Mouse (Mus musculus): ENCODE data around the gene Cant1. TPM values are rescaled to one million over a fixed set of nuclear protein-coding genes. Genes with fewer than 3 reads are reported as not detected.

Gene Cant1
- polyA plus RNA-seq, 1 experiment = 60.2 TPM

DNA sequence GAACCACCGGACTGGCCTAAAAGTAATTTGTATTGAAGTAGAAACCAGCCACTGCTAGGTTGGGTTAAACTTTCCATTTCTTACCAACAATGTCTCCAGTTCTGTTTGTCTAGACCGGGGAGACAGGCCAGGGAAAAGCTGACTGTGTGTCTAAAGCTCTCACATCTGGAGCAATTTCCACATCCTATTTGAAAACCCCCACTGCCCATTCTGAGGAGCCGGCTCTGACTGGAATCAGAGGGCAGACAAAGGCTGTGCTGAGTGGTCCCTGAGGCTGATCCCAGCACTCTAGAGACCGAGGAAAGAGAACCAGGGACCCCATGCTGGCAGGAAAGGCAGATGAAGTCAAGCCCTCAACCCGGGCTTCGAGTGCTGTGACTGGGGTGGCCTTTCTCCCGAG, 46.2 kb downstream of the Cant1 start:
- TF ChIP-seq GATA1 (IDR thresholded peaks at IDR 0.05; ENCODE audit: low read length) = no peak

DNA sequence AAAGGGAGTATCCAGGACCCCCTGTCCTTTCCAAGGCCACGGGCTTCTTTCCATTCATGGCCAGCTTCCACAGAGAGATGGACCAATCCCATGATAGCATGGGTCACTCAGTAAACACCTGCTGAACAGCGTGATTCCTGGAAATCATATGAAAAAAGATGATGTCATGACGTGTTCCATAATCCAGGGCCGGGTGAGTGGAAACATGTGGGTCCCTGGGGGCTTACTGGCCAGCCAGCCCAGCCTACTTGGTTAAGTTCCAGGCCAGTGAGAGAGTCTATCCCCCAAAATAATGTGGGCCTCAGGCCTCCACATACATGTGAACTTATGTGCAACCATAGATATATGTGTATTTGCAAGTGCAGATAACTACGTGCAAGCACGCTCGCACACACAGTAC, 47.0 kb downstream of the Cant1 start:
- TF ChIP-seq GATA1 (IDR thresholded peaks at IDR 0.05; ENCODE audit: low read length) = no peak

- no peak for TF ChIP-seq GATA1 (IDR thresholded peaks at IDR 0.05; ENCODE audit: low read length)
These were observed 49.2 kb downstream of the Cant1 start for GRCm38 (mm10) chr11:118369657-118370056.

DNA sequence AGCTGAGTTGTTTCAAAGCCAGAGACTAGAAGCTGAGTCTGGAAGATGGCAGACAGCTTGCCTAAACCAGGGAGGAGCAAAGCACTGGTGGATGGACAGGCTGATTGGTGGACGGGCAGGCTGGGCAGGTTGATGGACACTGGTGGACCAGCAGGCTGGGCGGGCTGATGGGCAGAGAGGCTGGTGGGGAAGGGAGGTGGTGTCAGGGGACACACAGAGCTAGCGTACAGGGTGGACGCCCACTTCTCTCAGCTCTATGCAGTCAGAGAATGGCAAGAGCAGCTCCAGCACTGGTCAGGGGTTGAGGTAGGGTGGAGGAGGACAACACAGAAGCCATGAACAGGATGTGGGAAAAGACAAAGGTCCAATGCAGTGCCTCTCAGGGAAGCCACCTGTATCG, 49.6 kb downstream of the Cant1 start:
- no peak for TF ChIP-seq GATA1 (IDR thresholded peaks at IDR 0.05; ENCODE audit: low read length)

DNA sequence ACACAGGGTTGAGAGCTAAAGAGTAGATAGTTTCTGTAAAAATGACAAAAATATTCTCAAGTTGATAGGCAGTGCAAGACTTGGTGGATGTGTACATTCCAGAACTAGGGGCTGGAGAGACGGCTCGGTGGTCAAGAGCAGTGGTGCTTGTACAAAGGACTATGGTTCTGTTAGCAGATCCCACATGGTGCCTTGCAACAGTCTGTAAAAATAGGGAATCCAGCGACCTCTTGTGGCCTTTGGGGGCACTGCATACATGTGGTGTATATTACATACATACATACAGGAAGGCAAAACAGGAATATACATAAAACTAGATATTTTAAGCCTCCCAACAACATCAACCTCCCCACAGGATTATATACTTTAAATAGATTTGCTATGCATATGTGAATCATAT, 50.6 kb downstream of the Cant1 start:
- no peak for TF ChIP-seq GATA1 (IDR thresholded peaks at IDR 0.05; ENCODE audit: low read length)

GRCm38 (mm10) chr11:118366559-118366958, 52.3 kb downstream of the Cant1 start:
- no peak for TF ChIP-seq GATA1 (IDR thresholded peaks at IDR 0.05; ENCODE audit: low read length)

- no peak for TF ChIP-seq GATA1 (IDR thresholded peaks at IDR 0.05; ENCODE audit: low read length)
These were observed 52.8 kb downstream of the Cant1 start for GRCm38 (mm10) chr11:118366108-118366507.

GRCm38 (mm10) chr11:118365171-118365570, 53.7 kb downstream of the Cant1 start:
- TF ChIP-seq GATA1 (IDR thresholded peaks at IDR 0.05; ENCODE audit: low read length) = no peak

GRCm38 (mm10) chr11:118364021-118364420, 54.9 kb downstream of the Cant1 start:
- TF ChIP-seq GATA1 (IDR thresholded peaks at IDR 0.05; ENCODE audit: low read length) = no peak

DNA sequence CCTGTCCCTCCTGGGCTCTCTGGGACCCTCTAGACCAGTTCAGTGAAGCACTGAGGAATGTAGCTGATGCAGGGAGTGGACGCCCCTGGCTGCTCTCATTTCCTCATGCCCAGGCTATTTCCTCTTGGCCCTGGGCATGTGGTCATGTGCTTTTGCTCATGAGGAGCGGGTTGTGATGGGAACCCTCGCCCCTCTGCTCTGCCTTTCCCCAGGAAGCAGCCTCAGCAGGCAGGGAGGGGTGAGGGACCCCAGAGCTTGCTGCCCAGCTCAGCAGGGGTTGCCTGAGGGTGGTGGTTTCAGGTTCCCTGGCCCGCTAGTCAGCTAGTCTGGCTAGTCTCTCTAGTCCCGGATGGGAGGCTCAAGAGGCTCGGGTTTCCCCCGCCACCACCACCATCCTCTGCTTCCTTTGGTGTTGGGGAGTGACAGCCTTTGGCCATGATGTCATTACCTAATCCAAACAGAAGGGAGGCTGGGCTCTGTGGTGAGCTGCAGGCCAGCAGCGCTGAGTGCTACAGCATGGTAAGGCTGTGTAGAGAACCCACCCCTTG, 55.8 kb downstream of the Cant1 start:
- no peak for TF ChIP-seq GATA1 (IDR thresholded peaks at IDR 0.05; ENCODE audit: low read length)

DNA sequence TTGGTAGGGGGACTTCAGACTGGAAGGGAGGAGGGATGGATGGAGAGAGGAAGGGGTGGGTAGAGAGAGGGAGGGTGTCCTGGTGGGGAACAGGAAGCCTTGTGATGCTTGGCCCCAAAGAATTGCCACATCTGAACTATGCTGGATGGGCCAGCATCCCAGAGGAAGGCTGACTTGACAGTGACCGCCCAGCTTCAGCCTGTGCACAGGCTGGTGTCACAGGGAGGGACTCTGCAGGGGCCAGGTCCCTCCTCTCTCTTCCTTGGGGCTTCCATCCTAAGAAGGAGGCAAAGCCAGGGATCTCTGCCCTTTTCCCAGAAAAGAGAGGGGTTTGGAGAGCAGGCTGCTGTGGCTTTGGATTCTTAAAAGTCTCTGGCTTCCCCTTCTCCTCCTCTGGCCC, 56.4 kb downstream of the Cant1 start:
- no peak for TF ChIP-seq GATA1 (IDR thresholded peaks at IDR 0.05; ENCODE audit: low read length)

DNA sequence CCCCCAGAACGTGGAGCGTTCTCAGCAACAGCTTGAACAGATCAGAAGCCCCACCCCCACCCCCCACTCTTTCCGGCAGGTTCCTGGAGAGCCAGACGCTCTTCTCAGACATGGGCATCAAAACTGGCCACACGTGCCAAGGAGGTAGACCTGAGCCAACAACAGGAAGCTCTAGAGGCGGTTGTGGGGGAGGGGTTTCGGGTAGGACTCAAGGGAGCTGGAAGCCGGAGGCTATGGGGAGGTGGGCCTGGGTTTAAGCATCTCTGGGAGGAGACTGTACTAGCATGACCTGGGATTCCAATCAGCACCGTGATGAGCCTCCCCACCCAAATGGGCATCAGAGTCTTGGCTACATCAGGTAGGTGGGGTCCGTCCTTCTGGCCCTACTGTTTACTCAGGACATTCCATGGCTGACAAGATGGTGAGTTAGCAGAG, 58.0 kb downstream of the Cant1 start:
- TF ChIP-seq GATA1 (IDR thresholded peaks at IDR 0.05; ENCODE audit: low read length) = no peak

- no peak for TF ChIP-seq GATA1 (IDR thresholded peaks at IDR 0.05; ENCODE audit: low read length)
These were observed 58.4 kb downstream of the Cant1 start for GRCm38 (mm10) chr11:118360491-118360890.

Other genes starting within 250 kb of the Cant1 start
- gene Cyth1, start 170.5 kb downstream of the Cant1 start, polyA plus RNA-seq (2012) = 3.9 and 4.5 TPM in 2 replicates
- 56.9 and 68.7 TPM in 2 replicates for gene Usp36, start 128.8 kb downstream of the Cant1 start, polyA plus RNA-seq (2012)
- not detected in 2 replicates for gene Cep295nl, start 76.6 kb downstream of the Cant1 start, polyA plus RNA-seq (2012)
- not detected in 2 replicates for gene Timp2, start 63.3 kb downstream of the Cant1 start, polyA plus RNA-seq (2012)
- 27.2 and 28.4 TPM in 2 replicates for gene Lgals3bp, start 17.0 kb downstream of the Cant1 start, polyA plus RNA-seq (2012)
- gene C1qtnf1, start 9.1 kb upstream of the Cant1 start, polyA plus RNA-seq (2012) = not detected in 2 replicates
- 24.4 and 28.6 TPM in 2 replicates for gene Engase, start 57.7 kb upstream of the Cant1 start, polyA plus RNA-seq (2012)